Mouse (Mus musculus) E14TG2a.4 (cell line): ENCODE measurements around the gene Slfn9.

Source experiments
- CTCF ChIP-seq: conservative IDR thresholded peaks from 2 replicates; pipeline ENCODE4 v1.5.1; 2014; ENCODE audit warnings: low read length
- NANOG ChIP-seq: IDR thresholded peaks from 2 replicates; pipeline ENCODE4 v1.6.1; 2014; ENCODE audit warnings: borderline replicate concordance, low read length, mixed read lengths

GRCm38 (mm10) chr11:82991469-82992166, at the start of gene Slfn9:
- TF ChIP-seq CTCF: no peak
- TF ChIP-seq NANOG: 0 out of 2 replicates have a peak, but pooled peaks have one; percentile 20
